Mouse (Mus musculus): Measurements from ENCODE around the gene BC048403.

- TF ChIP-seq CTCF (conservative IDR thresholded peaks at IDR 0.05; ENCODE audit: low read length) (no peak), NANOG (IDR thresholded peaks at IDR 0.05; ENCODE audit: borderline replicate concordance, low read length) (no peak)
These were observed 54.7 kb downstream of the BC048403 start for GRCm38 (mm10) chr10:121794486-121794885.

All from E14TG2a.4 (cell line).